Mouse (Mus musculus): ENCODE measurements around the gene Gm17428.
A peak's percentile ranks its signal among the peaks of the same experiment; 100 is the strongest.
"Not testable (repeated sequence)": the region's sequence is repeated elsewhere in the genome, so short reads cannot be mapped to it uniquely, and the experiment has no call there.

Gene Gm17428

DNA sequence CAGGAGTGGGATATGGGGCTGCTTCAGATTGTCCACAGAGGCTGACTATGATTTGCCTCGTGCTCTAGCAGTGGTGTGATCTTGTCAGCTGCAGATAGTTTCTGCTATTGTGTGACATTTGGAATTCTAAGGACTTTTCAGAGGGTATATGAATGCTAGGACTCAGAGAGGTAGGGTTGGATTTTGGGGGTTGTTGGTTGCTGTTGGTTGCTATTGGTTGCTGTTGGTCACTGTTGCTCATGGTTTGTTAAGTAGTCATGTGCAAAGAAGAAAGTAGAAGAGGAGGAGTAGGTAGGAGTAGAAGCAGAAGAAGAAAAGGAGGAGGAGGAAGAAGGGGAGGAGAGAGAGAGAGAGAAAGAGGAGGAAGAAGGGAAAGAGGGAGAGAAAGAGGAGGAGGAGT is at the start of gene Gm17428:
Gene Gm17428, plus strand, starts transcription at position 301 of the 400 bp plus-strand sequence.
- DNase-seq: no peak

DNA sequence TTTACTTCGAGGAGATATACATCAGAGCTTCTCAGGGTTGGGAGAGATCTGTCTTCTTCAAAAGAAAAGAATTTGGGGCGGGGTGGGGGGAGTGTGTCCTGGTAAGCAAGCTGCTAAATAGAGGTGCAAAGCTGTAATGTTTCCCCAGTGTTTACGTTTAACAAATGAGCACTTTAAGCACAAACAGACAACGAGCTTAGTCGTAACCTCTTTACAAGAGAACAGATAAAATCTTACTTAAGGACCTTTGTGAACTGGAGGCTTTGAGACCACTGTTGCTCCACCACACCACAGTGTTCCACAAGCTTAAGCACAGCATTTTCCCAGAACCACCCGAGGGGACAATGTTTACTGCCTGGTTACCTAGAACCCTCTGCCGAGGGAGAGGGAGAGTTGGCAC is 49.4 kb upstream of the Gm17428 start:
- no peak for DNase-seq

DNA sequence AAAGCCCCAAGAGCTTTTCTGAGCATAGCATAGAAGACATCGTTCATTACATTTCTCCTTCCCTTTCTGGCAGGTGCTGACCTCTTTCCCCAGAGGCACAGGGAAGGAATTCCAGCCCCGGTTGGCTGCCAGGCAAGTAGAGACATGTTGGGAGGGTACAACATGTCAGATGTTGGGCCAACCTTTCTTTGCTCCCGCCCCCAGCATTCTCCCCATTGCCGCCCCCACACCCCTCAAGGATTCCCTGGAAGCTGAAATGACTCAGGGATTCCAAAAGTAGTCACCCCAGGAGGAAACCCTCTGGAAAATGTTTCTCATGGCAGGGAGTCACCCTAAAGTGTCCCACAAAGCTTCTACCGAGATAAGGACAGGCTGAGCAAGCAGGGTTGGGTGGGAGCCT is 46.9 kb upstream of the Gm17428 start:
- DNase-seq: no peak

DNA sequence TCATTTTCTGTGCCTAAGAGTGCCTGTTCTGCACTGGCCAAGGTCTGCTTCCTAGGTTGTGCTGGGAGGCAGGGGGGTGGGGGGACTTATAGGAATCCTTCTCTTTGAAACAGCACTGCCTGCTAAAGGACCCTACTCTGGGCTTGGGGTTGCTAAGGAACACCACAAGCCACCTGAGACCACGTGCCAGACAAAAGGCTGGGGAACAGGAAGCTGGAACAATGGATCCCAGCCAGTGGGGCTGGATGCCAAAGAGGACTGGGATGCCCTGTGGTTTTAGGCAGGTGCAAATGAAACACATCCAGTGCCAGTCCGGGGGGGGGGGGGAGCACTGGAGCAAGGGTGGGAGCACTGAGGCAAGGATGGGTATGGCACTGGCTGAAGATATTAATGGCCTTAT is 46.3 kb upstream of the Gm17428 start:
- peak in 1 of 2 experiments; percentile 54 for DNase-seq

DNA sequence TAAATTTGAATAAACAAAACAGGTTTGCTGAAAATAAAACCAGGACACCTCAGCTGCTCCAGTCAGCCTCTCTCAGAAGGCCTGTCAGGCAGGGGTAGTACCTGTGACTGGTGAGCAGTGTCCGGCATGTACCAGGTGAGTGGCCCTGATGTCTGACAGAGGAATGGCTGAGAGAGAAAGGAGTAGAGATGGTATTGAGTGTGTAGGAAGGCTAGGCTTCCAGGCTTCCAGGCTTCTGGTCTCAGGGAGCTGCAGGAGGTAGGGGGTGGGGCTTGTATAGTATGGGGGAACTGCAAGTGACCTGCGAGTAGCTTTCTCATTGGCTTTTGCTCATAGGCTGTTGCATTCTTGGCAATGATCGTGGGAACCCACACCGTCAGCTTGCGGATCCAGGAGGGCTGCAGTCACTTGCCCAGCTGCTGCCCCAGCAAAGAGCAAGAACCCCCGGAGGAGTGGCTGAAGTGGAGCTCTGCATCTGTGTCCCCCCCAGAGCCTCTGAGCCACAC is 44.0 kb upstream of the Gm17428 start, which contains the start of gene Il25:
Gene Il25, plus strand, starts transcription at position 51 of the 506 bp plus-strand sequence.
- no peak for DNase-seq

DNA sequence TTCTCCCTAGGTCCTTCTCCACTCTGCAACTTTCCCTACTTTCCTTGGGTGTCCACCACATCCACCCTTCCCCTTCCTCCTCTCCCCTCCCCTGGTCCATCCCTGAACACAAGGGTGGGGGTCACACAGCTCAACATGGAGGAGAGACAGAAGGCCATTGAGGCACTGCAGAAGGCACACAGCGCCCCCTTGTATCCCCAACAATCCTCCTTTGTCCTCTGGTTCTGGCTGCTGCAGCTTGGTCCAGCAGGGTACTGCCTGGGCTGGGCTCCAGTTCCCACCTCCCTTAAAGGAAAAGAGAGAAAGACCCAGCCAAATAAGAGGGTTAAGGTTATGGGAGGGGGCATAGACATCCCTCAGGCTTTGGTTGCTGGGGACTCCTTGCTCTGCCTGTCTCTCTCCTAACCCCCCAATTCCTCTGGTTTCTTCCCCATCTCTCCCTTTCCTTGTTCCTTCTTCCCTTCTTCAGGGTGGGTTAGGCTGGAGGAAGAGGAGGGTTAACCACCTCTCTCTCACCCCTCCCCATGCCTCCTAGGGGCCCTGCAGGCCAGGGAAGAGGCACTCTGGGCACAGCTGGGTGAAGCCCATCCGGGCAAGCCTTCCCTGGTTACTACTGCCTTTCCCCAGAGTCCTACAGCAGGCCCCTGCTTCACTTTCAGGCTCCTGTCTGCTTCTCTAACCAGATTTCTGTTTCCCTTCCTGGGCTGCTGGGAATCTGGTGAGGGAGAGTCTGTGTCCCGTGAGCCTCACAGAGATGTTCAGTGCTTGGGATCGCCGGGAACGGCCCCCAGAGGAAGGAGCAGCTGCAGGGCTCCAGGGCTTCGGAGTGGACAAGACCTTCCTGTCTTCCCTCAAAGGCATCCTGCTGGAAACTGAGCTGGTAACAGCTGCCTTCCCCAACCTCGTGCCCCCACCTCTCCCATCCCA is 40.6 kb upstream of the Gm17428 start, which contains the start of gene Cmtm5:
Gene Cmtm5, plus strand, starts transcription at position 358 of the 927 bp plus-strand sequence.
- peak in 1 of 2 experiments; percentile 52 for DNase-seq

DNA sequence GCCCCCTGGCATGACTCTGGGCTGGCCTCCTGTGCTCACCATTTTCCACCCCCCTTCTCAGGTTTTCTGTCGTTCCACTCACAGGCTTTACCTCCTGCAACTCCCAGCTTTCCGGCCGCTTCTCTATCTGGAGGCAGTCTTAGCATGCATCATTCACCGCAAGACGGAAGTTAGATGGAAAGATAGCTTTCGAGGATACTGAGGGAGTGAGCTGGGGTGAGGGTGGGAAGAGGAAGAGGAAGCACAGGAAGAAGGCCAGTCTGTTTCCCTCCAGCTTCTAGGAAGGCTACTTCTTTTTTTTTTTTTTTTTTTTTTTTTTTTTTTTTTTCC is 39.9 kb upstream of the Gm17428 start:
- no peak for DNase-seq

DNA sequence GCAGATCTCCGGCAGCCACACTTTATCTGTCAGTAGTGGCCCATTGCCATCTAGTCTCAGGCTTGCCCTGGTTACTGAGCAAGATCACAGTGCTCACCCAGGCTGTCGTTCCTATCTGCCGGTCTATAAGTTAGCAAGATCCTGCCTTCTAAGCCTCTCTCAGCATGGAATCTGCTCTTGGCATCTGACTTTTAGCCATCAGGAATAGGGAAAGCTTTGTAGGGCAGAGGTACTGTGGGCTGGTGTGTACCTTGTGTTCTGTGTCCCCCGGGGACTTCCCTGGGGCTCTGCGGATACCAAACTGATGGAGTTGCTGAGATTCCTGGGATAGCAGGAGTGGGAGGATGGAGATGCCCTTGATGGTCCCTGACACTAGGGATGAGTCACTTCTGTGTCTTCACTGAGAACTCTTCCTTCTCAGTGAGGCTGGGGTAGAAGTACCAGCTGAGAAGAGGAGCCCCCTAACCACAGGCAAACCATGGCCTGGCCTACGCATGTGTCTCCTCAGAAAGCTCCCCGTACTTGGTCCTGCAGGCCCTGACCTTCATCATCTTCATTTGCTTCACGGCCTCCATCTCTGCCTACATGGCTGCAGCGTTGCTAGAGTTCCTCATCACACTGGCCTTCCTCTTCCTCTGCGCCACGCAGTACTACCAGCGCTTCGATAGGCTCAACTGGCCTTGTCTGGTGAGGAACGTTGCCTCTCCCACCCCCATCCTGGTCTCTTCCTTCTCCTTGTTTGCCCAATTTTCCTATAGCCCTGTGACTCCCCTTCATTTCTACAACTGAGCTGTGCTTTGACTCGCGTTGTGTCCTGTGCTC is 39.2 kb upstream of the Gm17428 start:
- DNase-seq: no peak

DNA sequence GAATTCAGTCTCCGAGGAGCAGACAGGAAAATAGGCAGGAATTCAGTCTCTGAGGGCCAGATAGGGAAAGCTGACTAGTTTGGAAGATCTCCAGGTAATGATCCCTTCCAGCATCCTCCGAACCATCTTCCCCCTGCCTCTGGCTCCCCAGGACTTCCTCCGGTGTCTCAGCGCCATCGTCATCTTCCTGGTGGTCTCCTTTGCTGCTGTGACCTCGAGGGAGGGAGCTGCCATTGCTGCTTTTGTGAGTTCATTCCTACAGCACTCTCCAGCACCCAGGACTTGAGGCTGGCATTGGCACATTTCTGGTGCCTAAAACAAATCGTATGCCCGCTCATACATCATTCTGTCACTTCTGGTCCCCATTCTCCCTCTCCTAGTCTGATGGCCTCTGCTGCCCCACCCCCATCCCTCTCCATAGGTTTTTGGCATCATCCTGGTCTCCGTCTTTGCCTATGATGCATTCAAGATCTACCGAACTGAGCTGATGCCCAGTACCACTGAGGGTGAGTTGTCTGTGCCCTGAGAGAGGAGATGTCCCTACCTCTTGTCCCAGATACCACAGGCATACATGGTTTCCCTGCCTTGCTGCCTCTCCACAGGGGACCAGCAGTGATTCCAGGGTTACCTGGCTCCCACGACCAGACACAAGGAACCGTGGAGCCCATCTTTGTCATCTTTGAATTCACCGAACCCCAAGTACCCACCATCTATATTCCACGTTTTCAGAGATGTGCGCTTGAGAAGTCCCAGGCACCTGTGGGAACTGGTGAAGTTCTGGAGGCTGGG is 38.1 kb upstream of the Gm17428 start:
- no peak for DNase-seq

DNA sequence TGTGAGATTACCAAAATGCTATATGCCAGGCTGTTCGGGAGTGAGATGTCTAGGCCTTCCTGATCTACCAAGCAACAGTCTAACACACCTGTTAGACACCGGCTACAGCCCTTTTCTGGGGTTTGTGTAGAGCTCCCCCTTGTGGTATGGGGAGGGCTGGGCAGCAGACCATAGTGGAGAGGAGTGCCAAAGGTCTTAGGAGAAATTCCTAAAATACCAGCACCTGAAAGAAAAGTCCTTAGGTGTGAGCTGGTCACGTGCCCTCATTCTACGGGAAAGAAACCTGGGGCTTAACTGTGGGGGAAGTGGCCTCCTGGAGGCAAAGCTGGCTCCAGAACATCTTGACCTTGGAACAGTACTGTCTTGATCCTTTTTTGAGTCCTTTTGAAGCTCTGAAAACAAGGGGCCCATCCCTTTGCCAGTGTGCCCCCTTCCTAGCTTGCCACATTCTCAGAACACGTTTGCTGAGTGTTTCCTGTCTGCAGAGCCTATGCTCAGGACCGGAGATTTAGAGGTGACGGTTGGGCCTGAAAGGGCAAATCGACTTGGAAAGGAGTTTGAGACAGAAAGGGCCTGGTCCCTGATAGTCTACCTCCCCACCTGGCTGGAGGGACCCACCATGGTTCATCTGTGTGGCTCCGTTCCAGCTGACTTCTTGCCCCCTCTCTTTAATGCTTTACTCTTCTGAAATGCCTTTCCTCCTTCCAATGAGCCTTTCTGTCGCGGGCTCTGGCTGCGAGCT is 37.1 kb upstream of the Gm17428 start:
- DNase-seq: peak; percentile 62 to 75

DNA sequence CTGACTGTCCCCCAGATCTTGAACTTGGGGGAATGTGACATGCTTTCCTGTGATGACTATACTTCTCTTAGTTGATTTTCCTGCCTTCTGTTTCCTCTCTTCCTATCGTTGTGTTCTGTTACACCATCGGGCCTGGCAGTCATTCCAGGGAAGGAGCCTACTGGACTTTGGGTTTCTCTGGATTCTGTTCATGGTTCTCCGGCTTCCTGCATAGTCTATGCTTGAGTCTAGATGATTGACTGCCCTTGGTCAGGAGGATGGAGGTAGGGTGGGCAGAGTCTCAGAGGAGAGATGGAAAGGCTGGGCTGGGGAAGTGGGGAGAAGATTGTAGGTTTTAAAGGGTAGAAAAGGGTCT is 36.6 kb upstream of the Gm17428 start:
- DNase-seq: no peak

DNA sequence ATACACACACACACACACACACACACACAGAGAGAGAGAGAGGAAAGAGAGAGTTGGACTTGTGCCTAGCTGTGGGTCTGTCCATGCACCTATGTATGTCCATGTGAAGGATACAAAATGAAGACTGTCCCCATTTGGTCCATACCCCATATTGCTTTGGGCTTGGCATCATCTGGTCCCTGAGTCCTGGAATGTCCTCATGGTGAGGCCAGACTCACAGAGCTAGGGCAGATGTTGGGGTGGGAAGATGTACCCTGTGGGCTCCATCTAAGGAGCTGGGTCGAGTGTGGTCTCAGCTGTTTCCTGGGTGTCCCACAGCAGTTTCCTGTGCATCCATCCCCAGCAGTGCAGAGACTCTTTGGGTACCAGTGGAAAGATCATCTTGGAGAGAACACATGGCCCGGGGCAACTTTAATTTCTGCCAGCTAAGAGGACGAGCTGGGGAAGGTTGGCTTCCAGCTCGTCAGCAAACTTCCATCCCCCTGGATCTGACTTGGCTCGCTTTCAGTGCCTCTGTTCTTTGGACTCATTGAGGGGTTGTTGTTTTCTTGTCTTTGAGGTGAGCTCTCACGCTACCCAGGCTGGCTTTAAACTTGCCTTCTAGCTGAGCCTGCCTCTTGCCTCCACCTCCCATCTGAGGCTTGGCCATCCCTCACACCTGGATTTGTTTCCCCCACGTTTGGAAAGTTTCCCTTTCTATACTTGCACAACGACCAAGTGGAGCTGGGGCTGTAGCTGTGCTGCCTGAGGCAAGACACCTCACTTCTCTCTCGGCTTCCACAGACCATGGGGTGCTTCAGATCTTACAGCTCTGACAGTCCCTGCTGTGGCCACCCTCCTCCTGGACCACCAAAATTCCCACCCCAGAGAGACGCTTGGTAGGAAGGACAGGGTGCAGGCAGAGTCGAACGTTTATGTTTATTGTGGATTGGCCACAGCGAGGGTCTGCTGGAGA is 35.4 kb upstream of the Gm17428 start:
- DNase-seq: no peak

DNA sequence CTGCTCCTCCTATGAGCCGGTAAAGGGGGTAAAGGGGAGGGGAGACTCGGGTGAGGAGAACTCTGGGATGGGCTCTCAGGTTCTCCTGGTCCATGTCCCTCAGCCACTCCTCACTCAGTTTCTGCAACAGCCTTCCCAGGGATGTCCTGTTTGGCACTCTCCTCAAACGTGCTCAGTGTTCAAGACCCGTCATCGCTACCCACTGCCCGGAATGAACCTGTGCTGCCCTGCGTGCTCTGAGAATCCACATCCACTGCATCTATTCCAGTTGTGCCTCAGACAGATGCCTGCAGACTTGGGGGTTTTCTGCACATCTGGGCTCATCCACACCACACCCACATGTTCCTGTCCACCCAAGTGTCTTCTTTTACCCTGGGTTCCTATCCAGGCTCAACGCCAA is 34.3 kb upstream of the Gm17428 start:
- DNase-seq: no peak

DNA sequence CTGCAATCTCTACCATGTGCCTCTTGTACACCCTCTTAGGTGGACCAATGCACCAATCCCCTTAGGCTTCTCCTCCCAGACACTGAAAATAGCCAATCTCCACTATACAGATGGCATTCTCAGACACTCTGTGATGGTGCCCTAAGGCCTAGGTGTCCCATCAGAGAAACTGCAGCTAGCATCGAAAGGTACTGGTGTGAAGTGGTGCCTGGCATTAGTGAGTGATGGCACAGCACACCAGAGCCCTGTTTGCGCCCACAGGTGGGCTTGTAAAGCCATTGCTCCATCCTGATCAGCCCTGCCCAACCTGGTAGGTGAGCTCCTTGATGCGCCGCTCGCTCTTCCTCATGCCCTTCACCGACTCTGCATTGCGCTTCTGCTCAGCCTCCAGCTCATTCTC is 32.8 kb upstream of the Gm17428 start:
- DNase-seq: no peak

DNA sequence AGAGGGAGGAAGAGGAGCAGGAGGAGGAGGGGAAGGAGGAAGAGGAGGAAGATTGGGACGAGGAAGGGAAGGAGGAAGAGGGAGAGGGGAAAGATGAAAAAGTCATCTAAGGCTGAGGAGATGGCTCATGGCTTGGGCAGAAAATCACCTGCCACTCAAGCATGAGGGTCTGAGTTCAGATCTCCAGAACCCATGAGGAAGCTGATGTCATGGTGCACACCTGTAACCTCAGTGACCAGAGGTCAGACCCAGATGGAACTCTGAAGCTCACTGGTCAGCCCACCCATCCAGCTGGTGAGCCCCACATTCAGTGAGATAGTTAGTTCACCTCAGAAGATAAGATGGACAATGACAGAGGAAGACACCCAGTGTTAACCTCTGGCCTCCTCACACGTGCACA is 31.8 kb upstream of the Gm17428 start:
- DNase-seq: no peak

DNA sequence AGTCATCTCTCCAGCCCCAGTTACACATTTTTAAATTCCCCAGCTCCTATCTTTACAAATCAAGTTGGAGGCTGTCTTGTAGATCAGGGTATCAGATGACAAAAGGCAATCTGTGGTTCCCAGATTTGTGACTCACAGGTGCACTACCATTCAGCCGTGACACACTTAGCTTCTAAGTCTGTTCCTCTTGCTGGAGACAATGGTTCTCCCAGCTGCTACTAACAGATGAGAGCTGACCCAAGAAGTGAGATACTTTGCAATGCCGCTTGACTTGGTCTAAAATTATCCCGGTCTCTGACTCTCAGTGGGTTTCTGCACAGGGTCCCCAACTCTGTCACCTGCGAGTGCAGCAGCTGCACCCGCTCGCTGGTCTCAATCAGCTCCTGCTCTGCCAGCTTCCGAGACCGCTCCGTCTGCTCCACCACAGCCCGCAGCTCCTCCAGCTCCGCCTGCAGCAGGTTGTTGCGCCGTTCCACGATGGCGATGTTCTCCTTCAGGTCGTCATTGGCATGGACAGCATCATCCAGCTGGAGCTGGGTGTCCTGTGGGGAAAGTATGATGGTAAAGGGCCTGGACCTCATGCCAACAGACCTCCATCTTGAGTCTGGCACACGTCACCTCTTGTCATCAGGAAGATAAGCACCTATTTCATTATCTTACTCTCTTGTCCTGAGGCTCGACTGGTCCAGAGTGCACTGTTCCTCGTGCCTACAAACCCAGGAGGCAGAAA is 30.6 kb upstream of the Gm17428 start:
- no peak for DNase-seq

DNA sequence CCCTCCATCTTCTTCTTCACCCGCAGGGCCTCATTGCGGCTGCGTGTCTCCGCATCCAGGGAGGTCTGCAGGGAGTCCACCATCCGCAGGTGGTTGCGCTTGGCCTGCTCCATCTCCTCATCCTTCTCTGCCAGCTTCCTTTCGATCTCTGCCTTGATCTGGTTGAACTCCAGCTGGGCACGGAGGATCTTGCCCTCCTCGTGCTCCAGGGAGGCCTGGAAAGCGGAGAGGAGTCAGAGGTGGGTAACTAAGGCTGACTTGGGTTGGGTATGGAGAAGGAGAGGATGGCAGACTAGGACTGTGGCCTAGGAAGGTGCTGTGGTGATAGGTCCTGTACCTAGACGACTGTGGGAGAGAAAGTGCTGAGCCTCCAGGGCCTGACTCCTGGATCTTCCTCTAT is 29.7 kb upstream of the Gm17428 start:
- not testable (repeated sequence) for DNase-seq

DNA sequence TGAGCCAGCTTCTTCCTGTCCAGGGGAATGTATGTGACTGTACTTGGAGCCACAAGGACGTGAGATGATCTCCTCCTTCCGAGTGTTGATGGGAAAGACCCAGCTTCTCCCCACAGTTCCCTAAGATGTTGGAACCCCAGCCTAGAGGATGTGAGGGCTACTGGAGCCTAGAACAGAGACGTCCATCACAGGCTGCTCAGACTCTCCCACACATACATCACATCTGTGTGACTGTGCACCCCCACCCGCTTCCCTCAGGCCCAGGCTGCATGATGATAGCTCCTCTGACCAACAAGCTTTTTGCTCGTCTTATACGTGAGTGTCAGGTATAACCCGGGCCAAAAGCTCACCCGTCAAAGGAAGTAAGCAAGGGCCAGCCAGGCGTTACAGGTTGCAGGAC is 28.0 kb upstream of the Gm17428 start:
- no peak for DNase-seq

DNA sequence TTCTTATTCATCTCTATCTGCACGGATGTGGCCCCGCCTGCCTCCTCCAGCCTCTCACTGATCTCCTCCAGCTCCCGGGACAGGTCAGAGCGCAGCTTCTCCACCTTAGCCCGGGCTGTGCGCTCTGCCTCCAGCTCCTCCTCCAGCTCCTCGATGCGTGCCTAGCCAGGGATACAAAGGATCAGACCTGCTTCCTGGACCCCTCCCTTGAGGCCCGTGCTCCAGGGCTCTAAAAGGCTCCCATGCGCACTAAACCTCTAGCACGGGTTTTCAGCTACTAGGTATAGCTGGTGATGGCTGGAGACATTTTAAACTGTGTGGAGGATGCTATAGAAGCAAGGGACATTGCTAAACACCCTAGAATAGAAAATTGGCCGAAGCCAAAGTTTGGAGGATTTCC is 26.2 kb upstream of the Gm17428 start:
- no peak for DNase-seq

DNA sequence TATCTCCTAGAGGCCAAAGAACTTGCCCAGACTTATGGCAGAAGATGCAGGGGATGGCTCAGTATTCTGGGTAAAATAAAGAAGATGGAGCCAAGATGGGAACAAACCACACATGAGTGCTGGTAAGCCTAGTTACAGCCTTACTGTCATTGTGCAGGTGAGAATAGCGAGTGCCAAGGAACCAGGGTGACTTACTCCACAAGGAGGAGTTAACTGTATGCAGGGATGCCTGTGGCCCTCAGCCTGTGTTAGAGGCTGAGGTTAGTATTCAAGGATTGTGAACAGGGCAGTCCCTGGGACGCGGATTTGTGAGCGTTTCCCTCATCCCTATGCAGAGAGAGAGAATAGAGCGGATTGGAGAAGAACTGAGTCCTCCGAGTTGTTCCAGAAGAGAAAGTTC is 25.1 kb upstream of the Gm17428 start:
- no peak for DNase-seq
